Mouse (Mus musculus): ENCODE results near the gene Ripor3. TPM values are rescaled to one million over a fixed set of nuclear protein-coding genes. Genes with fewer than 3 reads are reported as not detected.

The Ripor3 gene
- polyA plus RNA-seq, 1 experiment from 2014 or later: 1.1 TPM

DNA sequence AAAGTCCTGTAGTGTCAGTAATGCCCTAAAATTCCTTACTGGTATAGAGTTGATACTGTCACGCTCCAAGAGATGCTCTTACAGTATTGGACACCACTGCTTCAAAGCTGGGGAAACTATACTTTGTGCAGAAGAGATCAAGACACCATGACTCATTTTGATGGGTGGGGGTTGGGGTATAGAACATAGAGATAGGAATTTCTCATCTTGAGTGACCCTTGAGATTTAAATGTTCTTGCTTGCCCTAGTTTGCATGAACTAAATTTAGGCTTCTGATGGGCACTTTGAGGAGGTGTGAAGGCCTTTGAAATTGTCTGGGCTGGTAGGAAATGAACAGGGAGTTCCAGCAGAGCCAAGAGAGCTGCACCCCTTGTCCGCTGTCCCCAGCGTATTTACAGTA is 74.5 kb downstream of the Ripor3 start:
- H3K9me3 ChIP-seq (replicated peaks): no peaks in the 10 kb centered on the region
- no peak overlapping the region for H3K4me3 ChIP-seq
- no peak overlapping the region for H3K9ac ChIP-seq
- ATAC-seq (ENCODE audit: low FRiP score): no peak
- H3K4me2 ChIP-seq (replicated peaks): no peak overlapping the region
- H3K27me3 ChIP-seq: no peaks in the 10 kb centered on the region
- no peak overlapping the region for H3K27ac ChIP-seq
- H3K36me3 ChIP-seq: no peaks in the 10 kb centered on the region
- 83% methylated on average over 3 of the region's 3 CpGs for WGBS
- peaks cover 65% of the 10 kb centered on the region for H3K4me1 ChIP-seq

DNA sequence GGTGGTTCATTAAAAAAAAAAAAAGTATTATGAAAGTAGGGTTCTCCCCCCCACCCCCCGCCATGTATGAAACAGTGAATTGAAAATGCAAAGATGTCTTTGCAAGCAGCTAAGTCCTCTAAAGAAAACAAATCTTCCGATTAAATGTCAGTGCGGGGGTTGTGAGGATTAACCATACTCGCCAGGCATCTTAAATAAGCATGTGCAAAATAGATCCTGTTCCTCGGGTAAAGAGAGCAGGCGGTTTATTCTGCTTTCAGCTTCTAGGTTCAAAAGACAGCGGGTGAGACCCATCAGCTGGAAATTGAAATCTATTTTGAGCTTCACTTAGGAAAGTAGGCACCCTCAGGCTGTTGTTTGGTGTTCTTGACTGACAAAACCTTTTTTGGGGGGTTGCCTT is 77.0 kb downstream of the Ripor3 start:
- WGBS: 42% methylated on average over 7 of the region's 7 CpGs
- H3K27me3 ChIP-seq: no peaks in the 10 kb centered on the region
- H3K4me1 ChIP-seq: peaks cover 41% of the 10 kb centered on the region
- peak overlapping the region; percentile 94 for H3K4me3 ChIP-seq
- ATAC-seq (ENCODE audit: low FRiP score): no peak
- no peaks in the 10 kb centered on the region for H3K9me3 ChIP-seq (replicated peaks)
- H3K9ac ChIP-seq: peak overlapping the region; percentile 97
- H3K36me3 ChIP-seq: no peaks in the 10 kb centered on the region
- peak overlapping the region; percentile 81 for H3K4me2 ChIP-seq (replicated peaks)
- H3K27ac ChIP-seq: no peak overlapping the region

GRCm38 (mm10) chr2:167932727-167933231 is 77.6 kb downstream of the Ripor3 start:
- Histone ChIP-seq H3K4me2 (replicated peaks) (peak overlapping the region; percentile 81), H3K27ac (peak overlapping the region; percentile 71), H3K4me3 (peak overlapping the region; percentile 94), H3K36me3 (no peaks in the 10 kb centered on the region), H3K27me3 (no peaks in the 10 kb centered on the region), H3K9me3 (replicated peaks) (no peaks in the 10 kb centered on the region), H3K4me1 (peaks cover 40% of the 10 kb centered on the region), H3K9ac (peak overlapping the region; percentile 97)
- WGBS: under 1% methylated on average over 18 of the region's 18 CpGs
- ATAC-seq (ENCODE audit: low FRiP score): peak; percentile 79

DNA sequence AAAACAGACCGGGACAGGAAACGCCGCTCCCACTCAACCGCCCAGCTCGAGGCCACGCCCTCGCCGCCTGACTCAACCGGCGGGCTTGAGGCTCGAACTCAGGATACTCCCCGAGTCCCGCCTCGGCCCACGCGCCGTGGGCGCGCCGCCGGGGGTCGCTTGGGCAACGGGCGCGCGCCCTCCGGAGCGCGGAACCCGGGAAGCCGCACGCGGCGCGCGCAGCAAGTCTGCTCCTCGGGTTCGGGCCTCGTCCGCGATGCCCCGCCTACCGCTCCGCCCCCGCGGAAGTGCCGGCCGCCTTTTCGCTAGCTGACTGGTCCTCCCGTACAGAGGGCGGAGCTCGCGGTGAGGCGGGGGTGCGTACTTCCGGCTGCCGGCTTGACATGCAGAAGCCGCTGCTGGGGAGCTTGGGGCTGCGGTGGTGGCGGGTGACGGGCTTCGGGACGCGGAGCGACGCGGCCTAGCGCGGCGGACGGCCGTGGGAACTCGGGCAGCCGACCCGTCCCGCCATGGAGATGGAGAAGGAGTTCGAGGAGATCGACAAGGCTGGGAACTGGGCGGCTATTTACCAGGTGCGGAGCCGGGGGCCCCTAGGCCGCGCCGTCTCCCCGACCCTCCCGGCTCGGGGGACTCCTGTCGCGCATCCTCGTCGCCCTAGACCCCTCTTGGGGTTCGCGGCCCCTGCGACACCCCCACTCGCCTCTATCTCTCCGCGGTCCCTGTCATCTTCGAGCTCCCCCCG is 78.3 kb downstream of the Ripor3 start, which contains the start of gene Ptpn1:
Ptpn1 (plus strand) TSS at position 73 of the 742 bp plus-strand sequence.
- Histone ChIP-seq H3K4me3 (peak within 1 kb of the TSS; percentile 94), H3K9me3 (replicated peaks) (no peaks in the 10 kb centered on the region), H3K36me3 (no peaks in the 10 kb centered on the region), H3K27me3 (no peaks in the 10 kb centered on the region), H3K4me2 (replicated peaks) (peak within 1 kb of the TSS; percentile 81), H3K27ac (peak within 1 kb of the TSS; percentile 71), H3K4me1 (peaks cover 40% of the 10 kb centered on the region), H3K9ac (peak within 1 kb of the TSS; percentile 97)
- ATAC-seq (ENCODE audit: low FRiP score): peak; percentile 96
- WGBS: under 1% methylated on average over 98 of the region's 99 CpGs

- Histone ChIP-seq H3K27me3 (no peaks in the 10 kb centered on the region), H3K4me1 (peaks cover 32% of the 10 kb centered on the region), H3K36me3 (no peaks in the 10 kb centered on the region), H3K9ac (no peak overlapping the region), H3K9me3 (replicated peaks) (no peaks in the 10 kb centered on the region), H3K27ac (no peak overlapping the region; the same call in 1 of the 2 replicates), H3K4me2 (replicated peaks) (peak overlapping the region; percentile 81; the same call in 1 of the 2 replicates), H3K4me3 (0 out of 2 replicates have a peak overlapping the region, but pooled peaks have one; percentile 94)
- 89% methylated on average over 3 of the region's 3 CpGs for WGBS
- ATAC-seq (ENCODE audit: low FRiP score): no peak
Measured at GRCm38 (mm10) chr2:167930975-167931374, 79.4 kb downstream of the Ripor3 start.

Other genes starting within 250 kb of the Ripor3 start
- gene Ptpn1, start 78.6 kb downstream of the Ripor3 start, polyA plus RNA-seq (2016; fragmentation: Nextera tagmentation; extraction: Ambion mirVana): 96.9 and 118 TPM in 2 replicates
- 9.6 and 10.9 TPM in 2 replicates for gene Pard6b, start 70.4 kb upstream of the Ripor3 start, polyA plus RNA-seq (2016; fragmentation: Nextera tagmentation; extraction: Ambion mirVana)
- 19.1 and 20.6 TPM in 2 replicates for gene Adnp, start 196.5 kb upstream of the Ripor3 start, polyA plus RNA-seq (2016; fragmentation: Nextera tagmentation; extraction: Ambion mirVana)
- gene Gm20716, start 219.7 kb upstream of the Ripor3 start, polyA plus RNA-seq (2016; fragmentation: Nextera tagmentation; extraction: Ambion mirVana): 21.7 and 22.8 TPM in 2 replicates
- gene Dpm1, start 220.0 kb upstream of the Ripor3 start, polyA plus RNA-seq (2016; fragmentation: Nextera tagmentation; extraction: Ambion mirVana): 77.2 and 83.6 TPM in 2 replicates
- gene Mocs3, start 220.0 kb upstream of the Ripor3 start, polyA plus RNA-seq (2016; fragmentation: Nextera tagmentation; extraction: Ambion mirVana): 12.2 and 13.7 TPM in 2 replicates